Comparison of ENCODE assay signal across 8 mouse cellular contexts in genomic region chr4:3052314-3053059, GRCm38 (mm10).
A peak's percentile ranks its signal among the peaks of the same experiment; 100 is the strongest.
DNase-seq lines count a peak whose midpoint lies in the region; ATAC-seq and TF ChIP-seq lines count a peak whose summit lies in the region.

No protein-coding gene starts in this region.

- H3K9me3 ChIP-seq in limb, embryonic 11.5 days (ENCODE audit: control insufficient read depth, low read length) = peaks cover 67% of the 10 kb centered on the region
- peaks cover 66% of the 10 kb centered on the region for H3K9me3 ChIP-seq in limb, embryonic 10.5 days (replicated peaks)
- H3K9me3 ChIP-seq in heart, embryonic 15.5 days (replicated peaks) = peaks cover 55% of the 10 kb centered on the region
- peaks cover 23% of the 10 kb centered on the region for H3K9me3 ChIP-seq in liver, embryonic 16.5 days (replicated peaks; ENCODE audit: control insufficient read depth, low read length)
- H3K9me3 ChIP-seq in stomach, postnatal 0 days (ENCODE audit: control insufficient read depth, low read length) = peaks cover 41% of the 10 kb centered on the region

- no peaks in the 10 kb centered on the region for H3K4me1 ChIP-seq in limb, embryonic 11.5 days (ENCODE audit: control insufficient read depth, insufficient read depth, low read length)
- H3K4me1 ChIP-seq in limb, embryonic 10.5 days = no peaks in the 10 kb centered on the region
- no peaks in the 10 kb centered on the region for H3K4me1 ChIP-seq in heart, embryonic 15.5 days (replicated peaks)
- no peaks in the 10 kb centered on the region for H3K4me1 ChIP-seq in liver, embryonic 16.5 days (ENCODE audit: control insufficient read depth, low read depth, low read length)
- no peaks in the 10 kb centered on the region for H3K4me1 ChIP-seq in stomach, postnatal 0 days (replicated peaks; ENCODE audit: control insufficient read depth, insufficient read depth)

- ATAC-seq in limb, embryonic 11.5 days (ENCODE audit: insufficient number of reproducible peaks, low FRiP score, low TSS enrichment, low read depth) = peak; percentile 11; the same call in 1 of the 2 replicates
- ATAC-seq in heart, embryonic 15.5 days (replicated peaks; ENCODE audit: insufficient number of reproducible peaks, insufficient read depth, low FRiP score, low read depth) = 0 out of 2 replicates have a peak, but pooled peaks have one; percentile 5
- peak; percentile 9 for ATAC-seq in liver, embryonic 16.5 days (ENCODE audit: low read depth)
- 0 out of 2 replicates have a peak, but pooled peaks have one; percentile 36 for ATAC-seq in stomach, postnatal 0 days (ENCODE audit: low FRiP score, low TSS enrichment)

- 84% methylated on average over 4 of the region's 4 CpGs for WGBS in limb, embryonic 11.5 days
- 83% methylated on average over 4 of the region's 4 CpGs for WGBS in limb, embryonic 10.5 days
- 69% methylated on average over 4 of the region's 4 CpGs for WGBS in heart, embryonic 15.5 days
- WGBS in liver, embryonic 16.5 days (ENCODE audit: insufficient replicate concordance) = 61% methylated on average over 4 of the region's 4 CpGs
- 82% methylated on average over 4 of the region's 4 CpGs for WGBS in stomach, postnatal 0 days

- H3K36me3 ChIP-seq in limb, embryonic 11.5 days (ENCODE audit: control insufficient read depth, insufficient read depth, low read length) = peaks cover 7% of the 10 kb centered on the region
- no peaks in the 10 kb centered on the region for H3K36me3 ChIP-seq in limb, embryonic 10.5 days
- no peaks in the 10 kb centered on the region for H3K36me3 ChIP-seq in heart, embryonic 15.5 days
- no peaks in the 10 kb centered on the region for H3K36me3 ChIP-seq in liver, embryonic 16.5 days (ENCODE audit: control insufficient read depth, insufficient read depth)
- no peaks in the 10 kb centered on the region for H3K36me3 ChIP-seq in stomach, postnatal 0 days (ENCODE audit: control insufficient read depth, insufficient read depth, low read length)

- H3K4me2 ChIP-seq in limb, embryonic 11.5 days (ENCODE audit: low read depth, severe bottlenecking) = no peak overlapping the region
- H3K4me2 ChIP-seq in heart, embryonic 15.5 days = no peak overlapping the region
- H3K4me2 ChIP-seq in liver, embryonic 16.5 days (ENCODE audit: low read depth, low read length) = no peak overlapping the region
- no peak overlapping the region for H3K4me2 ChIP-seq in stomach, postnatal 0 days (replicated peaks; ENCODE audit: low read depth)

- no peak overlapping the region for H3K4me3 ChIP-seq in limb, embryonic 11.5 days (ENCODE audit: low read depth, low read length)
- no peak overlapping the region for H3K4me3 ChIP-seq in limb, embryonic 10.5 days
- H3K4me3 ChIP-seq in heart, embryonic 15.5 days = no peak overlapping the region
- no peak overlapping the region for H3K4me3 ChIP-seq in liver, embryonic 16.5 days (ENCODE audit: low read depth, low read length)
- H3K4me3 ChIP-seq in stomach, postnatal 0 days (ENCODE audit: low read depth, low read length) = no peak overlapping the region

- H3K9ac ChIP-seq in limb, embryonic 11.5 days (ENCODE audit: low read length) = no peak overlapping the region
- H3K9ac ChIP-seq in heart, embryonic 15.5 days = no peak overlapping the region
- H3K9ac ChIP-seq in liver, embryonic 16.5 days (ENCODE audit: low read depth, low read length) = no peak overlapping the region
- H3K9ac ChIP-seq in stomach, postnatal 0 days (ENCODE audit: low read length) = no peak overlapping the region

- no peak overlapping the region for H3K27ac ChIP-seq in limb, embryonic 11.5 days (replicated peaks; ENCODE audit: low read depth, low read length)
- H3K27ac ChIP-seq in limb, embryonic 10.5 days = no peak overlapping the region
- H3K27ac ChIP-seq in heart, embryonic 15.5 days = no peak overlapping the region
- H3K27ac ChIP-seq in liver, embryonic 16.5 days (ENCODE audit: low read length) = no peak overlapping the region
- H3K27ac ChIP-seq in stomach, postnatal 0 days (replicated peaks) = no peak overlapping the region

- H3K27me3 ChIP-seq in limb, embryonic 11.5 days (ENCODE audit: control insufficient read depth, insufficient read depth, low read length) = no peaks in the 10 kb centered on the region
- no peaks in the 10 kb centered on the region for H3K27me3 ChIP-seq in limb, embryonic 10.5 days (ENCODE audit: low read depth, poor library complexity, severe bottlenecking)
- H3K27me3 ChIP-seq in heart, embryonic 15.5 days = no peaks in the 10 kb centered on the region
- H3K27me3 ChIP-seq in liver, embryonic 16.5 days (ENCODE audit: control insufficient read depth, insufficient read depth, low read depth, low read length) = no peaks in the 10 kb centered on the region
- H3K27me3 ChIP-seq in stomach, postnatal 0 days (ENCODE audit: control insufficient read depth, insufficient read depth, low read length) = no peaks in the 10 kb centered on the region

- peak; percentile 43; the same call in 1 of the 2 replicates for TF ChIP-seq CTCF in stomach, postnatal 0 days (IDR thresholded peaks at IDR 0.05; ENCODE audit: low read depth)

- no peak for DNase-seq in limb, embryonic 11.5 days (ENCODE audit: low spot score)
- DNase-seq in limb, embryonic 10.5 days (ENCODE audit: low spot score) = no peak
- peak; percentile 53 for DNase-seq in adrenal gland, postnatal 25 days
- DNase-seq in stomach, postnatal 0 days (ENCODE audit: low spot score) = no peak
- DNase-seq in cerebellum, adult 18-20 months = no peak
- no peak for DNase-seq in layer of hippocampus, postnatal 25 days (ENCODE audit: extremely low spot score in 1 of 2, low spot score in 1 of 2)

- no peak for TF ChIP-seq EP300 in stomach, postnatal 0 days (optimal IDR thresholded peaks at IDR 0.05)
